Mouse (Mus musculus) kidney, postnatal 25 days (tissue): ENCODE measurements around the gene Pdzrn3.
A peak's percentile ranks its signal among the peaks of the same experiment; 100 is the strongest.

Experiments used
- DNase-seq, 2 experiments: peaks; one replicate each; pipeline ENCODE4 v3.0.0; 2021; ENCODE audit warnings: mixed read lengths in 2 of 2

Gene Pdzrn3

DNA sequence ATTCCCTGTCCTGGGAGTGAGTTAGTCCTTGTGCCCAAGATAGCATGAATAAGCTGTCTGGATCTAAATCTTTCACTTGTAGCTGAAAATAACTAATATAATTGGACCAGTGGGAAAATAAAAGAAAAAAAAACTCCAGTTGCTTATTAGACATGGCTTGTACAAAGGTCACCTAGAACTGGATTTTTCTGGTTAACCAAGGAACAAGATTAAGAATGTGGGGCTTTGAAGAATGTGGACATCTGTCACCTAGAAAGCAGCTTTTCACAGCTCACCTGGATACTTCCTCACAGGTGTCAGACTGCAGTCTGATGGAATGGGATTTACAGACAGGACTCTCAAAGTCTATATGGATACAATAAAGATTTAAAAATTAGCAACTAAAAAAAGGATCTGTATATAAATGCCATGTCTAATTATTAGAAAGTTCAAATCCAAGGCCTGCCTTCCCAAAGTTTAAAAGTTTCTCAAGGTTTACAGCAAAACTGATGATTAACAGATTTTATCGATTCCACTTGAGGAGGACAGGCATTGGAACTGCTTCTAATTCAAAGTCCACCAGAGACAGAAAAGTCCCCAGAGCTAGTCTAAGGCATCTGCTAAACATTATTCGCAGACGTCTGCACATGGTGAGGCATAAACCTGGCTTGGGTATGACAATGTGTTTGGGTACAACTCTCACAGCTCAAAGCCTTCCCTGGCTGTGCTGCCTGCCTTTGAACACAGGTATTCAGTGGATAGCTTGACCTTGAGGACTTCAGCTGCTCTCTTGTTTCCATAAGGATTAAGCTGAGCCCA, 51.7 kb downstream of the Pdzrn3 start:
- DNase-seq = no peak

DNA sequence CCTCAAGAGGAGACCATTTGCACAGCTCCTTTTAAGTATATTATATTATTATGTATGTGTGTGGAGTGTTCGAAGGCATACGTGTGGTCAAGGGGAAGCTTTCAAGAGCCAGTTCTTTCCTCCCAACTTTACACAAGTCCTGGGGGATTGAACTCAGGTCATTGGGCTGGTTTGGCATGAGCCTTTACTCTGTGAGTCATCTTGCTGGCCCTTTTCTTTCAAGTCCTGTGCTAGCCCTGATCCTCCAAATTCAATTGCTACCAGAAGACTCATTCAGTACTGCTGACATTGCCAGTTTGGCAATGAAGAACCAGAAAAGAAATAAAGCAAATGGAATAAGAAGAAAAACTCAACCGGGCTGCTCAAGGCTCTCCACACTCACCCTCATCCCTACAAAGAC, 55.1 kb downstream of the Pdzrn3 start:
- DNase-seq = no peak

DNA sequence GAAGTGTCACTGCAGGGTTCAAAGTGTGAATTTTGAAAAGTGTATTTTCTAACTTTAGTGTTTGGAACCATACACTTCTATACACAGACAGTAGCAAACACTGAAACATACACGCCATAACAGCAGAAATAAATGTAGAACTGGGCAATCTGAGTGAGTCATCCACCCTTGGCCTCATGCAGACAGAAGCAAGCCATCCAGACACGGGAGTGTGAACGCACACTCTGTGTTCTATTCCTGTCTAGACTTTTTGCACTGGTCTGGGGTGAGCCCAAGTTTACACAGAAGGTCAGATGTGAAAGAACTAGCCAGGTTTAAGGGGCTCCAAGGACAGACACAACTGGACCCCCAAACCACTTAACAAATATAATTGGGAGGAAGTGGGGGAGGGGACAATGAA, 57.3 kb downstream of the Pdzrn3 start:
- DNase-seq = no peak

DNA sequence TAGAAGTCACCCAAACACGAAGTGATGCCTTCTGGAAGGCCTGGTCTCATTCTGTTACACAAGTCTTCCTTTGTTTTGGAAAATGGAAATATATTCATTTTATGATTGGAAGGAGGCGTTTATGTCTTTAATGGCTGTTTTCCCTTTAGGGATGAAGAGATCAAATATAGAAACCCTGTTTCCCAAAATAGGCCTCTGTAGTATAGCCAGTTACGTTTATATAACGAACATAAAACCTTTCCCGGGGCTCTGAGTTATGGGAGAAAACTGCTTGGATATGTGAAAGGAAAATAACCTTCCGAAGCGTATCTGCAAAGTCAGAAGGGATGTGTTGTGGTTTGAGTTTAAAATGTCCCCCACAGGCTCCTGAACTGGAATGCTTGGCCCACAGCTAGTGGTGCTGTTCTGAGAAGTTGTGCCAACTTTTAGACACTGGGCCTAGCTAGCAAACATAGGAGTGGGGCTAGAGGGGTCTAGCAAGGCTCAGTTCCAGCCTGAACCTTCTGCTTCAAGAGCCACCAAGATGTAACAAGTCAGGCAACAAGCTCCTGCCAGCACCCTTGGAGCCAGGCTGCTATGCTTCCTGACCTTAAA, 58.2 kb downstream of the Pdzrn3 start:
- no peak for DNase-seq

DNA sequence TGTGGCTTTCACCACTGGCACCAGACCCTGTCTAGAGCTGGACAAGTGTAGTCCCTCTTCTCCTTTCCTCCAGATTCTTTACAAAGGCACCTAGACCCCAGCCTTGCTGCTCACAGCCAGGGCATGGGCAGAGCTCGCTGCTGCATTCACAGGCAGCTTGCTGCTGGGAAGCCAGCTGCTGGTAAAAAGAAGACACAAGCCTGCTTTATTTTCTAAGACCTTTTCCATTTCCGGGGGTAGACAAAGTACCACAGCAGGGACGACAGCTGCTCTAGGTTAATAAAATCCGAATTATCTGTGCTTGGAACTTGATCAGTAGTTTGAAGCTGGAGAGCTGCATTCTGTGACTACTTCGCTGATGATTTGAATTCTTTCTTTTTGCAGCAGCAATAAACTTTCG, 59.2 kb downstream of the Pdzrn3 start:
- DNase-seq = no peak

DNA sequence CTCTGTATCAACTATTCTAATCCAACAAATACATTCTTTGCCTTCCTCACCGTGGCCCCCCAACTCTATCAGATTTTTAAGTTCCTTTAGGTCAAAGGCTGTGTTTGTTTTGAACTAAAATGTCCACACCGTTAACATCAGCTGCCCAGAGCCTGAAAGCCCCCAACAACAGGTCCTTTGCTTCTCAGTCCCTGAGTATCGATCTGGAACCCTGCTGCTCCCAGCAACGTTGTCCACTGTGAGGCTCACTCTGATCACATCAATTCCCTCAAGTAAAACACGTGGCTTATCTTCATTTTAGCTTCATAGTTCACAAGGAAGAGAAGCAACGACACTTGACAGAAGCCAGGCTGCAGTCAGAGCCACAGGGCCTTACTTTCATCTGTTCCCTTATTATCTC, 66.3 kb downstream of the Pdzrn3 start:
- no peak for DNase-seq

DNA sequence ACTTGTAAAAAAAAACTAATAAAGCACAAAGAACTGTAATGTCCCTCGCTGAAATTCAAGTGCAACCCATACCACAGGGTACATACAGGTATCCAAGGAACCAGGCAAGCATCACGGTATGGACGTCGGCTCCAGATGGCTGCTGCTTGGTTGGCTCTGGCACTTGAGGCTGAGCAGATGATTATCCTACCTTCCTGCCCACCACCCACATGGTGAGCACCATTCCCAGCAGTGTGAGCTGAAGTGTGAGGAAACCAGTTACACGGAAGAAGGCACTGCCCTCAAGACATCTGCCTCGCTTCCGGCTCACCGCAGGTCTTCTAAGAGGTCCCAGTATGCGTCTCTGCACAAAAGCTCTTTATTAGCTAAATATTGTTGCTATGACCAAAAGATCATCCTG, 67.2 kb downstream of the Pdzrn3 start:
- DNase-seq = no peak

DNA sequence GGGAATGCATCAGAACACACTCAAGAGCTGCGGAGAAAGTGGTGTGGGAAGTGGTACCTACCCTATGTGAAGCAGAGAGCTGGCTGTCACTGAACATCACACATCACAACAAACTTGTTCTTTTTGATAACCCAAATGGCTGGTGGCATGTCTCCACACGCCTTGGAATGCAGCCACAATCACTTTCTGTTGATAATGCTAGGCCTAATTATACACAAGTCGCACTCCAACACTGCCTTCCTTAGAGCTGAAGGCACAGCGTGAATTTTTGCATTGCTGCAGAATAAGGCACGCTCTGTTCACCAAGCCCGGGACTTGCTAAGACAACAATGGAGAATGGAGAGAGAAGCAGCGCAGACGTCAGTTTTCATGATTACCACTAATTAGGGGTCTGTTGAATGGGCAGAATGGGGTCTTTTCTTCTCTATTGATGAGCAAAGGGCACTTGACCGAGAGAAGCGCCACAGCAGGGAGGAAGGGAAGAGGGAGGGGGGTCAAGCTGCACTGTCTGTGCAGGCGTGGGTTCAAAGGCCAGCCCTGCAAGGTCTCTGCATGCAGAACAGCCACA, 69.6 kb downstream of the Pdzrn3 start:
- DNase-seq = no peak

DNA sequence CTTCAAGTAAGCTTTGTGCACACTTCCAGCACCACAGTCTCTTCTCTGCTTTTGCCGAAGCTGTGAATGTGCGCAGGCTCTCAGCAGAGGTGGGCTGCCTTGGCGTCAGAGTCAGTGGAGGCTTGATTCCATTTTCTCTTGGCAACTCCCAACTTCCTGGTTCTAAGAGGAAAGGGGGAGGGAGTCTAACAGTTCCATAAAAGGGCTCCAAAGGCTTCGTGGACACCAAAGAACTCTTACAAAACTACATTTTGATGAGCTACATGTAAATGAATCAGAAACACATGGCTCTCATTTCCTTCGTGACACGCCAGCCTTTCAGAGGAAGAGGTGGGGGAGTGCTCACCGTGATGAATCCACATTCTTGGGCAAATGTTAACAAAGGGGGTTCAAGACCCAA, 70.9 kb downstream of the Pdzrn3 start:
- DNase-seq = no peak

DNA sequence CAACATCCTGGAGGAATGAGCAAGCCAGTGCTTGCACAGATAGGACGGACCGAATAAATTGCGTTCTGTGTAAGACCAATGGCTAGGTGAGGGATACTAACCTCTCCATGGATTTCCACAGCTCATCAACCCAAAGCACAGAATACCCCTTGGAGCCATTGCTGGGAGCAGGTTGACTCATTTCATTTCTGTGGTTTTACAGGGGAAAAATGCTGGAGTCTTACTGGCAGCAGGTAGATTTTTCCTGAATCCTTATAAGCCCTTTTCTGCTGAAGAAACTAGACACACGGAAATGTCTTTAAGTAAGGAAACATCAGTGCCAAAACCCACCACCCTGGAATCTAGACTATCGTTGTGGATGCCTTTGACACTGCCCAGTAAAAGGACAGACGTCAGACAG, 72.2 kb downstream of the Pdzrn3 start:
- no peak for DNase-seq

DNA sequence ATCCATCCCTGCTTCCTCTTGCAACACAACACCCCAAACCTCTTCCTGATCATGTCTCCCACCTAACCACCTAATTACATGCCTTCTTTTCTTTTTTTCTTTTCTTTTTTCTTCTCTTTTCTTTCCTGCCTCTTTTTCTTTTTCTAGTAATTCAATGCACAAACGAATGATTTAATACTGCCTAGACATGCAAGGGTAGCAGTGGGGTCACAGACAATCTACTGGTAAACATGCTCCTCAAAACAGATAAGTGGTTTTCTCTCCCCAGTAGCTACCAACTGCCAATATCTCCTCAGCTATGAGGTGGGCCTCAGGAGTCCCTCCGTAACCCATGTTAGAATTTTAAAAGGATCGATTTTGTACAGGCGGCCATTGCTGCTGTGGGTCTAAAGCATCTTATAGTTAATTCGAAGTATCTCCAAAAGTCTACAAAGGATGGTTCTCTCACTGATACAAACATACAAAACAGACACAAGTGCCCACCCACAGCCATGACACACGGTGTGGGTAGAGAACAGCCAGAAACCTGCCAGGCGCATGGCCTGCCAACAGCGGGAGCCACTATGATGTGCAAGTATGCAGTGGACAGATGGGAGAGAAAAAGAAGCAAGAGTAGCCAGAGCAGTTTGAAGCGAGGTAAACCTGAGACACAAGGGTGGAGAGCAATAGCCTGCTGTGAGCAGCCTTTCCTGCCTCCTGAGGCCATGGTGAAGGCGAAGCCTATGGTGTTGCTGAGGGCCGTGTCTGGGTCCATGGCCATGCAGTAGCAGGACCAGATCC, 73.5 kb downstream of the Pdzrn3 start:
- DNase-seq = no peak

DNA sequence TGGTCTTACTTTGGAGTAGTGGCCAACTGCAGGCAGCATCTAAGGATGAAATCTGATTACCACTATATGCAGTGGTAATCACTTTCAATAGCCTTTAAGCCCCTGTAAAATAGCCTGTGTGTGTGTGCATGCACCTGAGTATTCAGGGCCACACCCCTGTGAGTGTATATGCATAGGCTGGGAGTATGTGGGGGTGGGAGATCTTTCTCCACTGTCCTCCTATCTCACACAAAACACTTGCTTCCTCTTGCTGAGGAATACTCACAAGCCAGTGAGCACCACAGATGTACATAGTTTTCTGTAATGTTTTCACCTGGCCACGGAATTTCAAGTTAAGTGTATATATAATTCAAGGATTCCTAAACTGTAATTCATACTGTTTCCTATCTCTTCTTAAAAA, 74.2 kb downstream of the Pdzrn3 start:
- DNase-seq = no peak

DNA sequence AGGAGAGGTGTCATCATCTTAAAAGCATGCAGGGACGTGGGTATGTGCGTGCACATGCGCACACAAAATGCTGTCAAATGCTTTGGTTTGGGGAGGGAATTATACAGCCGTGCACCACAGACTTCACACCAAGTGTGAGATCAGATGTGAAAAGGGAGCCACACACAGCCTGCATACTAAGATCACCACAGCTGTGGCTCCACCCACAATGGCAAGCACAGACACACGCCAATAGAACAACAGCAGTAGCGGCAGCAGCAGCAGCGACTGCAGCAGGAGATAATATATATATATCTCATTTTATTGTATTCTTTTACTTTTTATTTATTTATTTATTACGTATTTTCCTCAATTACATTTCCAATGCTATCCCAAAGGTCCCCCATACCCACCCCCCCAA, 76.5 kb downstream of the Pdzrn3 start:
- DNase-seq = no peak

DNA sequence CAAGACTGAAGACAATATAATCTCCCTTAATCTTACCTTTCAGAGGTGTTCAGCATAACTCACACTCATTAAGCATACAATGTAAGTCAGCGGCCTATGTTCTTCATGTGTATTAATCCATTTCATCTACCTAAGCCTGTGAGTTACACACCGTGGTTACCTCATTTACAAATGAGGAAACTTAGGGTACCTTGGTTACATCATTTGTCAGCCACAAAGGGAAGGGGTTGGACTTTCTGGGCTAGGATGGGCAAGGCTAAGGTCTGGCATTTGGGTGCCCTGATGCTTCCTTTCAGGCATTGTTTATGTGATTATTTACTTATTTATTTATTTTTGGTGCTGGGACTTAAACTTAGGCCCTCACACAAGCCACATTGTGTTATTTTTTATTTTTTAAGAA, 78.3 kb downstream of the Pdzrn3 start:
- DNase-seq = no peak

DNA sequence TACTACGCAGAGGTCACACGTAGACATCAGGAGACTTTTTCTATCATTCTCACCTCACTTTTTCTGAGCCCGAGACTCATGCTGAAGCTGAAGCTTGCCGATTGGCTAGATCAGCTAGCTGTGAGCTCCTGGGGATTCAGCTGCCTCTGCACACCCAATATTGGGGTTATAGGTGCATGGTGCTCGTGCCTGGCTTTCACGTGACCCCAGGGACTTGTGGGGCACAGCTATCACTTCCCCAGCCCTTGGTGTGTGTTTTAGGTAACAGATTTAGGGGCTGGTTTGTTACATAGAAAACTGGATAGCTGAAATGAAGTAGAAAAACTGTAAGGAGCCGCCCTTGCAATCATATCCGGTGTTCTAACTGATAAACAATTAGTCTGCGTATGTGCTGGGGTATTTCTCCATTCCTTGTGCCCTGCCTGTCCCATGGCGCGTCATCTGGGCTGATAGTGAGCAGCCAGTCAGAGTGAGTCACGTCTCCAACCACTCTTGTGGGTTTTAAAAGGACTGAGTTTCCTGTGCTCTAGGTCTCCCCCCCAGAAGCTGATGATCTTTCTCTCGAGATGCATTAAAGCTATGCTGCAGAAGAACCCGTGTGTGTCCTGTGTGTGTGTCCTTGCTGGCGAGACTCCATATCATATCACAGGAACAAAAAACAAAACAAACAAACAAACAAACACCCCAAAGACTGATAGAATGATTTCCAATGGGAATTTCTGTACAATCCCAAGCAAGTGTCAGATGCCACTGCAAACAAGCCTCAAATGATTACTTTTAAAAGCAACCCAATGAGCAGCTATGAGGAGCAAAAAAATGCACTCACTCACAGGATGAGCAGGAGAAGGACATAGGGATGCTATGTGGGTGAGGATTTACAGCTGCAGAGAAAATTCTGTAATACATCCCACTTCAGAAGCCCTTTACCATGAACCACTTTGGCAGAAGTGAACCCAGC, 79.9 kb downstream of the Pdzrn3 start:
- DNase-seq = no peak

DNA sequence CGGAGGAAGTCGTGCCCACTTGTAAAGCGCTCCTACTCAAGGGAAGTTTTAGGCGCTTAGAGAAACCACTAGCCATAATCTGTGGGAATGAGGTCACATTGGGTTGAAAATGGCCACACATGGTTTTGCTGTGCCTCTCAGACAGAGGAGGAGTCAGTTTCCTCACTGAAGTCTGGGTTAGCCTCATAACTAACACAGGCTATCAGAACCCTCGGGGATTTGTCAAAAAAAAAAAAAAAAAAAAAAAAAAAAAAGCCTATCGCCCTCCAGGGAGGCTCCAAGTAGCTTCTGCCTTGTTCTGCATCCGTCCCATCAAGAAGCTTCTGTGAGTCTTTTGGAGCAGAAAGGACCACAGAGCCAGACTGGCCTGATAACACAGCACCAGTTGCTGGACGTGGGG, 80.7 kb downstream of the Pdzrn3 start:
- DNase-seq = no peak

DNA sequence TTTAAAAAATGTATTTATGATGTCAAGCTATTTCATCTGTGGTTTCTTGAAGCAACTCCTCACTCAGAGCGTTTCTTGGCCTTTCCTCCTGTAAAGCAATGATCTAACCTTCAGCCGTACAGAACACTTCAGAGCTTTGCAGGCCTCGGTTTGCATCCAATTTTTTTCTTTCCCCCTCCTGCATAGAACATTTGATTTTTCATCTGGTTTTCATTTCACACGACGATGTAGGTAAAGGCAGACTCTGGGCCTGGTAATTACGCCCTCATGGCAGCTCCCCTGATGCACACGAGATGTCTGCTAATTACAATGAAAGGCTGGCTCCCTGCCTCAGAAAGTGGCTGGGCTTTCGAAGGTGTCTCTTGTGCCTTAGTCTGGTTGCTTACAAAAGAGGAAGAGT, 81.4 kb downstream of the Pdzrn3 start:
- no peak for DNase-seq

DNA sequence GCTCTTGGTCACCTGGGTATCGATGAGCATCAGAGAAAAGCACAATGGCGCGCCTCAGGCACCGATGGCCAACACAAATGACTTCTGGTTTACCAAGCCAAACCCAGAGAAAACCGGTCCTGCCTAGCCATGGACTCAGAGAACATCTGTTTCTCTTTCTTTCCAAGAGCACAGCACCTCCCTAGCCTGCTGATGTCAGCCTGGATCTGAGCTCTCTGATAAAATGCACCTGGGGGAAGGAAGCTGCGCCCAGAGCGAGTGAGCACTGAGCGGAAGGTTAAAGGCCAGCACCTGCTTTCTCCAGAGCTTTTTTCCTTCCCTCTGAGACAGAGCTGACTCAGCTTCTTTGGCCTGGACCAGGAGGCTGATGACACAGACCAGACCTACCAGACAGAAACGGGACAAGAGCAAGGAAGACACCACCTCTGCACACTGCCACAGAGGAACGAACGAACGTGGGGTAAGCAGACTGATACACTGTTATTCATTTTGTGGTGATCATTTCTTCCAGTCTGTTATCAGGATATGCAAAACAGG, 84.6 kb downstream of the Pdzrn3 start:
- DNase-seq = peak in 1 of 2 experiments; percentile 45

DNA sequence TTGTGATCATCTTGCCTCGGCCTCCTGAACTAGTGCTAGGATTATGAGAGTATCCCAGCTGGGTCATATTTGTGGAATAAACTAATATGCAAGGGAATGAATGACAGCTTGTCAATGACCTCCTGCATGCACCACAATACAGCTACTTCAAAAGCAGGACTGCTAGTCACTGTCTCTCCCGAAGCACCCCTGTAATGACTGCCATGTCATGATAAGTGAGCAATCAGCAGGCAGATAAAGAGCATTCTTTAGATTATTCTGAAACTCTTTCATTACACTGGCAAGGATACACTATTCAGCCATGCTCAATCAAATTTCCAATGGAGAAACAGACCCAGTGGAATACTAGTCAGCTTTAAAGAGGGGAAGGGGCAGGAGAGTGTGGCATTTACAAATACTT, 85.8 kb downstream of the Pdzrn3 start:
- DNase-seq = no peak

DNA sequence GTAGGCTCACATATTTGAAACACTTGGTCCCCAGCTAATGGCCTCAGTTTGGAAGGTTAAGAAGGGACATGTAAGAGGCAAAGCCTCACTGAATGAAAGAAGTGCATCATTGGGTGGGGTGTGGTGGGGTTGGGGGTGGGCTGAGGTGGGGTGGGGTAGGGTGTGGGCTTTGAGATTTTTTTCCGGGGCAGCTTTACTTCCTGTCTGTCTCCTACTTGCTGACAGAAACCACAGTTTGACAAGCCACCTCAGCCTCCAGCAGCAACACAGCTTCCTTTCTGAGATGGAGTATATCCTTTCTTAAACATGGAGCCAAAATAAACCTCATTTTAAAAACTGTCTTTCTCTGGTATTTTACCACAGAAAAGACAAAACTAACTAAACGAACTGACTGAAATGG, 87.5 kb downstream of the Pdzrn3 start:
- DNase-seq = no peak

DNA sequence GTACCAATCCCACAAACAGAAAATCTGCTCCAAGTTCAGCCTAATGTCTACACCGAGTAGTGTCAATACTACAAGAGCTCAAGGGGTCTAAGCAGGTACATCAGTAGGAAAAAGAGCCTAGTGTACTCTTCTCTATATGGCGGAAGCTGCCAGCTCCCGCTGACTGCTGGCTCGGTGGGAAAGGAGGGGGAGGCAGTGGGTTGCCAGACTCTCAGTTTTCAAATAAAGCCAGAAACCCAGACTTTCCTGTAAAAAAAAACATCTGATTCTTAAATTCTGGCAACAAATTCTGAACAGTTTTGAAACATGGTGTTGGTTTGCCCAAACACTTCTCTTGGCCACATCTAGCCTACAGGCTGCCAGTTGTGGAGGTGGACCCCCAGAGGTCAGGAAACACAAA, 88.3 kb downstream of the Pdzrn3 start:
- no peak for DNase-seq

DNA sequence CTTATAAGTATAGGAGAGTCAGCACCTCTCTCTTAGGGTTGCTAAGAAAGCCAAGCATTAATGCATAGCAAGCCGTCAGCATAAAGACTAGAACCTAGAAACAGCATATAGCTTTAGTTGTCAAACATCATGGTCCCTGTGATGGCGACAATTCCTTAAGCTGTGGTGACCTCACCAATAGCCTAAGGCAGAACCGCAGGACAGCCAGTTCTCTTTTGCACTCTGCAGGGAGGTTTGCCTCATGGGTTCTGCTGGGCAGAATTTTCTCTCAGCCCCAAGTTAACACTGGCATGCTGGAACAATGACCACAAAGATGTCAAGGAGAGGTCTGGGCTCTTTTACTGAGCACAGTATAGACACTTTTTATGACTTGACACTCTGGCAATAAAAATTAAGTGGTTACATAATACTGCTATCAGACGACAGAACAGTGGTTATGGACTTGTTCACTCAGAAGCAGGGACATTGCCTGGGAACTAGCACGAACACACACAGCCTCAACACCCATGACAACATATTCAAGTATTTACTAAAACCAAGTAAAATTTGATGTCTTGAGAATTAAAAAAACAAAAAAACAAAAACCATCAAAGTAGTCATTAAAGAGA, 90.0 kb downstream of the Pdzrn3 start:
- no peak for DNase-seq
